Mouse (Mus musculus): ENCODE measurements around the gene Shh.
A peak's percentile ranks its signal among the peaks of the same experiment; 100 is the strongest.

The Shh gene

GRCm38 (mm10) chr5:28466760-28467306, at the start of gene Shh:
TSS of gene Shh (minus strand) at chr5:28467256.
- DNase-seq, result no peak

GRCm38 (mm10) chr5:28500792-28501439, 33.9 kb upstream of the Shh start:
- DNase-seq, result peak; percentile 70

- DNase-seq, result no peak
Observed at GRCm38 (mm10) chr5:28498846-28499245, 31.8 kb upstream of the Shh start.

- DNase-seq, result peak; percentile 18
Observed at GRCm38 (mm10) chr5:28495712-28496650, 28.9 kb upstream of the Shh start.

GRCm38 (mm10) chr5:28493550-28493949, 26.5 kb upstream of the Shh start:
- no peak for DNase-seq

GRCm38 (mm10) chr5:28482991-28483390, 15.9 kb upstream of the Shh start:
- DNase-seq, result no peak

- DNase-seq, result no peak
Observed at GRCm38 (mm10) chr5:28481730-28482129, 14.7 kb upstream of the Shh start.

- DNase-seq, result no peak
Observed at GRCm38 (mm10) chr5:28476389-28477379, 9.6 kb upstream of the Shh start.

GRCm38 (mm10) chr5:28473556-28473955, 6.5 kb upstream of the Shh start:
- no peak for DNase-seq

- peak; percentile 74 for DNase-seq
Observed at GRCm38 (mm10) chr5:28469525-28470202, 2.6 kb upstream of the Shh start.

GRCm38 (mm10) chr5:28466351-28466750, 705 bp downstream of the Shh start:
- DNase-seq, result no peak

- DNase-seq, result no peak
Observed at GRCm38 (mm10) chr5:28465526-28465925, 1.5 kb downstream of the Shh start.

- DNase-seq, result no peak
Observed at GRCm38 (mm10) chr5:28465099-28465406, 2.0 kb downstream of the Shh start.

- DNase-seq, result no peak
Observed at GRCm38 (mm10) chr5:28464361-28465098, 2.5 kb downstream of the Shh start.

GRCm38 (mm10) chr5:28463656-28464055, 3.4 kb downstream of the Shh start:
- no peak for DNase-seq

GRCm38 (mm10) chr5:28462741-28463590, 4.1 kb downstream of the Shh start:
- peak; percentile 50 for DNase-seq

- no peak for DNase-seq
Observed at GRCm38 (mm10) chr5:28461376-28461775, 5.7 kb downstream of the Shh start.

- DNase-seq, result no peak
Observed at GRCm38 (mm10) chr5:28460556-28461350, 6.3 kb downstream of the Shh start.

GRCm38 (mm10) chr5:28459456-28460225, 7.4 kb downstream of the Shh start:
- peak; percentile 59 for DNase-seq

All from lung, postnatal 14 days (tissue).